Mouse (Mus musculus): ENCODE measurements around the gene Mau2. TPM values are rescaled to one million over a fixed set of nuclear protein-coding genes. Genes with fewer than 3 reads are reported as not detected.

Gene Mau2
- polyA plus RNA-seq (2015; fragmentation: Nextera tagmentation; extraction: Ambion mirVana) = 72.0 and 80.7 TPM in 2 replicates

DNA sequence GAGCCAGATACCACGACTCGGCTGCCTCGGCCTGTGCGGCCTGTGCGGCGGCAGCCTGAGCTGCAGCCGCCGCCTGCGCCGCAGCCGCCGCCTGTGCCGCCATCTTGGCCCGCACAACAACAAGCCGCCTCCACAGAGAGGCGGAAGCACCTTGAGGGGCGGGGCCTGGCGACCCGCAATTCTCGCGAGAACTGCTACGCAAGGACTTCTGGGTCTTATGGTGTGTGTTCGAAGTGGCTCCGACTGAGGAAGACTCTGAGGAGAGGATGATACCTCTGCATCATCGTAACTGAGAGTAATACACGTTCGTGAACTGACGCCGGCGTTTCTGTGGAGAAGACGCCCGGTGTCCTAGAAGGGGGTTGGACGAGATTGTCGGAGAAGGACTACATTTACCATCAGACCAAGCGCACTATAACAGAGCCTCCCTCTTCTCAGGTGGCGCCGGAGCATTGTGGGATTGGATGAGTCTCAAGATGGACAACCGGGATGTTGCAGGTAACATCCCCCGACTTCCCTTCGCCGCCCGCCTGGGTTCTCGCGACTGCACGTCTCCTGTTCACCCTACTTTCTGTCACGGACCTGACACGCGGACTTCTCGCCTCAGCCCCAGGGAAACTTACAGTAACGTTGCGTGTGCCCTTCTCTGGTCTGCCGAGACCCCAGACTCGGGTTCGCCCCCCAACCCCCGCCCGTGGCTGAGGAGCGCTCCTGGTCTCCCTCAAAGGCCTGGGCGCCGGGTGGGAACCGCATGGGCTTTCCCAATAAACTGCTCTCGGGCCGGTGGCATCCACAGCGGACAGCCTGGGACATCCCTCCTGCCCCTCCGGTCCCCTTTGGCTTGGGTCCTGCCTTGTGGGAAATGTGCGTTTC, at the start of gene Mau2, which contains the start of gene Sugp1:
Gene Mau2, minus strand, starts transcription at position 152 of the 873 bp plus-strand sequence.
Gene Sugp1, plus strand, starts transcription at position 231 of the 873 bp plus-strand sequence.
- Histone ChIP-seq H3K4me3 (peak within 1 kb of the TSS; percentile 97), H3K9me3 (no peaks in the 10 kb centered on the region), H3K36me3 (no peaks in the 10 kb centered on the region), H3K27me3 (no peaks in the 10 kb centered on the region), H3K4me1 (replicated peaks) (peaks cover 45% of the 10 kb centered on the region), H3K9ac (peak within 1 kb of the TSS; percentile 99), H3K4me2 (peak within 1 kb of the TSS; percentile 93), H3K27ac (peak within 1 kb of the TSS; percentile 85)
- ATAC-seq (ENCODE audit: low FRiP score) = peak; percentile 98
- under 1% methylated on average over 65 of the region's 65 CpGs for WGBS

DNA sequence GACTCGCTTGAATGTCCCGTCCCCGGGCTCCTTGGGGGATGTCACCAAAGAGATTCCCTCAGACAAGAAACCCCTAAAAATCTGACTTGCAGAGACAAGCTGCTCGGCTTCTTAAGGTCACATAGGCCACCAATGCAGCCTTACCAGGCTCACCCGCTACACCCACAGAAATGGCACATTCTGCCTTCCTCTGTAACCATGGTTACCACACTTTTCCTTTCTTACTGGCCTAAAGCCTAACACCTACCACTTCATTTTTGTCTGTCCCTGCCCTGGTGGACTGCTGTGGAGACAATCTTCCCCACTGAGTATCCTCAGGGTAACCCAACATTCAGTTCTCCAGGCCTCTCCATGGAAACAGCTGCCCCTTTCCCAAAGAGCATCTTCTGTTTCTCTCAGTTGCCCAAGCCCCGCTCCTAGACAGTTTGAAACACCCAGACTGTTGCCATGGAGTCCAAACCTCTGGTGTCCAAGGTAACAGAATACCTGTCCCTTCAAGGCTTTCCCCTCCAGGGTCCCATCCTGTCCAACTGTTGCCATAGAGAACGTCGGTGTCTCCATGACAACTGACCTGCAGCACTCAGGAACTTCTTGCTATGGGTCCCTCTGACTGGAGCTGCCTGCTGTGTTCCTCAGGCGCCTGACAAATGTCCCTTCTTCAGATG, 46.9 kb upstream of the Mau2 start:
- ATAC-seq (ENCODE audit: low FRiP score) = 0 out of 2 replicates have a peak, but pooled peaks have one; percentile 30
- H3K4me2 ChIP-seq = no peak overlapping the region
- H3K9ac ChIP-seq = 0 out of 2 replicates have a peak overlapping the region, but pooled peaks have one; percentile 49

DNA sequence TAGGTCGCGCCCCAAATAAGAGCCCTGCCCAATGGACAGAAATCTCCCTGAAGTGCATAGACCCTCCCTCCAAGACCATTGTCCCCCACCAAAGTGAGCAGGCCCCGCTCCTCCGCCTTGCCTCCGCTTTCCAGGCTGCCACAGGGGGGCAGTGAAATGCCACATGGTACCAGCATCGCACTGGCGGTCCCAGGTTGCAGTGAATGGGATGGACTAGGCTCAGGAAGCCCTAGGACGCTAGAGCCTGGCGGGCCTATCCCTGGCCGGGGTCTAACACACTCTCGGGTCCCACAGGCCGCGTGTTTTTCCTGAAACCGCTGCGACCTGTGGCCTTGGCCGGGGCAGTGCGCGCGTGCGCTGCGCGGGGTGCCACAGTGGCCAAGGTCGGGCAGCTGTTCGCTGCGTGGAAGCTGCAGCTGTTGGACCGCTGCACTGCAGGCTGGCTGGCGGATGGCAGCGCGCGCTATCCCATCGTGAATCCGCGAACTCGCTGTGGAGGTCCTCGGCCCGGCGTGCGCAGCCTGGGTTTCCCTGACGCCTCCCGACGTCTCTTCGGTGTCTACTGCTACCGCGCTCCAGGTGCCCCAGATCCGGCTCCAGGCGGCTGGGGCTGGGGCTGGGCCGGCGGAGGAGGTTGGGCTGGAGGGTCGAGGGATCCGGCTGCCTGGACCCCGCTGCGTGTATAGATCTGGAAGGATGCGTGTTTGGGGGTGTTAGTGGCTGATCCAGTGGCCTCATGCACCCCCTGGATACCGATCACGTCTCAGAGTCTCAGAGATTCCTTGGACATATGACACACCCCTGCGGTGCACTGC, 45.5 kb upstream of the Mau2 start:
- no peaks in the 10 kb centered on the region for H3K9me3 ChIP-seq
- peak overlapping the region; percentile 81 for H3K4me2 ChIP-seq
- peaks cover 74% of the 10 kb centered on the region for H3K27me3 ChIP-seq
- peak overlapping the region; percentile 70 for H3K9ac ChIP-seq
- ATAC-seq (ENCODE audit: low FRiP score) = peak; percentile 71
- no peak overlapping the region for H3K27ac ChIP-seq
- H3K4me1 ChIP-seq (replicated peaks) = peaks cover 62% of the 10 kb centered on the region
- WGBS = 5% methylated on average over 56 of the region's 56 CpGs
- 0 out of 2 replicates have a peak, but pooled peaks cover 3% of the 10 kb centered on the region for H3K36me3 ChIP-seq
- H3K4me3 ChIP-seq = peak overlapping the region; percentile 45

More for the DNA sequence above, 46.9 kb upstream of the Mau2 start:
- Histone ChIP-seq H3K27me3 (peaks cover 60% of the 10 kb centered on the region), H3K9me3 (no peaks in the 10 kb centered on the region), H3K36me3 (peaks cover 14% of the 10 kb centered on the region), H3K27ac (no peak overlapping the region), H3K4me3 (no peak overlapping the region), H3K4me1 (replicated peaks) (peaks cover 48% of the 10 kb centered on the region)
- 38% methylated on average over 9 of the region's 9 CpGs for WGBS

DNA sequence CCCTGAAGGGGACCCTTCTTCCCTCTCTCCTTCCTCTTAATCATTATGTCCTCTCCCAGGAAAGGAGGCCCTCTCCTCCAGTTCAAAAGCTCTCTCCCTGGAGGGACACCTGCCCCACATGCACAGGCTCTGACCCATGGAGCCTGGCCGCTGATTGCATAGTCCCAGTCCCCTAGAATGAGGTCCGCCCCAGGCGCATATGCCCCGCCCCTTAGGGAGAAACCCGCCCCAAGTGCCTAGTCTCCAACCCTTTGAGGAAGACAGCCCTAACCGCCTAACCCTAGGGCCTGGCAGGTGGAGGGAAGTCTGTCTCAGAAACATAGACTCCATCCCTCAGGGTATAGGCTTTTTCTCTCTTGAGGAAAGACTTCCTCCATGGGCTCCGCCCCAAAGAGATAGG, 44.7 kb upstream of the Mau2 start:
- 6% methylated on average over 7 of the region's 7 CpGs for WGBS
- Histone ChIP-seq H3K9me3 (no peaks in the 10 kb centered on the region), H3K4me2 (no peak overlapping the region), H3K4me1 (replicated peaks) (peaks cover 63% of the 10 kb centered on the region), H3K4me3 (no peak overlapping the region), H3K9ac (no peak overlapping the region), H3K27ac (no peak overlapping the region), H3K27me3 (peaks cover 82% of the 10 kb centered on the region), H3K36me3 (no peaks in the 10 kb centered on the region)
- ATAC-seq (ENCODE audit: low FRiP score) = peak; percentile 6; the same call in 1 of the 2 replicates

DNA sequence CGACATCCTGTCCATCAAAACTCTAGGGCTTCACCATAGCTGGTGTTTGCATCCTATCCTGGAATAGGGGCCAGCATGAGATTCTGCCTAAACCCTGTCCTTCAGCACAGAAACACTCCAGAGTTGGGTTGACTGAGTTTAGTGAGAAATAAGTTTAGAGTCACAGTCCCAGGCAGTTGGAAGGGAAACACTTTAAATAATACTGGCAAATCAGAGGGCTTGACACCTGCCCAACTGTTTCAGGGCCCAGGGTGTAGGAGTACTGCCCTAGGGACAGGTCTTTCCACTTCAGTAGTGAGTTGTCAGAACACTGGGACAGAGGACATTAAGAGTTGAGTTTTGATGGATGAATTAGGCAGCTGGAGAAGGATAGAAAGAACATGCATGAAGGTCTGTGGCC, 43.6 kb upstream of the Mau2 start:
- H3K4me3 ChIP-seq = no peak overlapping the region
- no peaks in the 10 kb centered on the region for H3K9me3 ChIP-seq
- WGBS = 54% methylated on average over 1 of the region's 1 CpGs
- H3K27ac ChIP-seq = no peak overlapping the region
- H3K4me2 ChIP-seq = no peak overlapping the region
- H3K9ac ChIP-seq = no peak overlapping the region
- no peak for ATAC-seq (ENCODE audit: low FRiP score)
- no peaks in the 10 kb centered on the region for H3K36me3 ChIP-seq
- H3K27me3 ChIP-seq = peaks cover 93% of the 10 kb centered on the region
- H3K4me1 ChIP-seq (replicated peaks) = peaks cover 63% of the 10 kb centered on the region

DNA sequence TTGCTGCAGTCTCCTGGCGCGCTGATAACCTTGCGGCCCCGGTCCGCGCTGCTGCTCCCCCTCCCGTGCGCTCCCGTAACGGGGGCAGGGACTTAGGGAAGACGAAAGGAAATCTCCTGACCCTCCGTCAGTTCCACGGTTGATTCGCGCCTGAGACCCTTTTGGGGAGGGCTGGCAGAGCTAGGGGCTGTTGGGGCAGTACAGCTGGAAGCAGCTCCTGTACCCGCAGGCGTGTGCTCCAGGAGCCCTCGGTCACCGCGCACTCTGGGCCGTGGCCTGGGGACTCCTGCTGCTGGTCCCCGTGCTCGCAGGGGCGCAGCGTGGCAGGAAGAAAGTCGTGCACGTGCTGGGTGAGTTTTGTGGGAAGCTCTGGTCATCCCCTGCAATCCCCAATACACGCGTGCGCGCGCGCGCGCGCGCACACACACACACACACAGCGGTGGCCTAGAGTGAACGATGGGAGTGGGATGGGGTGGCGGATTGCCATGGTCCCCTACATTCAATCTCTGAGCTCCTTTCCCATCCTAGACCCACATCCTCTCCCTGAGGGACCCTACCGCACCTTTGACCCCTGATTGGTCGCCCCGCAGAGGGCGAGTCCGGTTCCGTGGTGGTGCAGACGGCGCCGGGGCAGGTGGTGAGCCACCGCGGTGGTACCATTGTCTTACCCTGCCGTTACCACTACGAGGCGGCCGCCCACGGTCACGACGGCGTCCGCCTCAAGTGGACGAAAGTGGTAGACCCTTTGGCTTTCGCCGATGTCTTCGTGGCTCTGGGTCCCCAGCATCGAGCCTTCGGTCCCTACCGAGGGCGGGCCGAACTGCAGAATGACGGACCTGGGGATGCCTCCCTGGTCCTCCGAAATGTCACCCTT, 41.9 kb upstream of the Mau2 start:
- H3K27me3 ChIP-seq = peaks cover 85% of the 10 kb centered on the region
- peak overlapping the region; percentile 48 for H3K4me3 ChIP-seq
- 1% methylated on average over 69 of the region's 71 CpGs for WGBS
- H3K36me3 ChIP-seq = peaks cover 9% of the 10 kb centered on the region
- H3K4me2 ChIP-seq = peak overlapping the region; percentile 82
- peak overlapping the region; percentile 70 for H3K9ac ChIP-seq
- H3K9me3 ChIP-seq = no peaks in the 10 kb centered on the region
- ATAC-seq (ENCODE audit: low FRiP score) = 0 out of 2 replicates have a peak, but pooled peaks have one; percentile 6
- peaks cover 50% of the 10 kb centered on the region for H3K4me1 ChIP-seq (replicated peaks)
- H3K27ac ChIP-seq = no peak overlapping the region

DNA sequence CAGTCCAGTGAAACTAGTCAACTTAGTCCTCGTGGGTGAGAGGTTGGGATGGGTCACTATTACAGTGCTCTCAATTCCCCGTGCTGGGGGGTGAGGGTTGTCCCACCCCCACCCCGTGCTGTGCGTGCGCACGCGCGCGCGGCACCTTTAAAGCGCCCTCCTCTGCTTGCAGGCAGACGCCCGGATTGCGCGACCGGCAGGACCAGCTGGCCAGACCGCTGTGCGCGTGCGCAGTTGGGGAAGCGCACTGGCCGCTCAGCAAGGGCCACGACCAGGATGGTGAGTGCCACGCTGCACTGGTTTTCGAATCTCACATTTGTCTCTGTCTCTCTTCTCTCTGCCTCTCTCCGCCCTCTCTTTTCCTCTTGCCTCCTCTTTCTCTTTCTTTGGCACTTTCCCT, 40.8 kb upstream of the Mau2 start, which contains the start of gene Hapln4:
Gene Hapln4, plus strand, starts transcription at position 173 of the 400 bp plus-strand sequence.
- H3K27me3 ChIP-seq = peaks cover 74% of the 10 kb centered on the region
- peak within 1 kb of the TSS; percentile 82 for H3K4me2 ChIP-seq
- H3K4me3 ChIP-seq = peak within 1 kb of the TSS; percentile 48
- peaks cover 41% of the 10 kb centered on the region for H3K4me1 ChIP-seq (replicated peaks)
- no peak for ATAC-seq (ENCODE audit: low FRiP score)
- 2% methylated on average over 26 of the region's 26 CpGs for WGBS
- peak within 1 kb of the TSS; percentile 70 for H3K9ac ChIP-seq
- H3K36me3 ChIP-seq = peaks cover 20% of the 10 kb centered on the region
- H3K9me3 ChIP-seq = no peaks in the 10 kb centered on the region
- no peak within 1 kb of the TSS for H3K27ac ChIP-seq

DNA sequence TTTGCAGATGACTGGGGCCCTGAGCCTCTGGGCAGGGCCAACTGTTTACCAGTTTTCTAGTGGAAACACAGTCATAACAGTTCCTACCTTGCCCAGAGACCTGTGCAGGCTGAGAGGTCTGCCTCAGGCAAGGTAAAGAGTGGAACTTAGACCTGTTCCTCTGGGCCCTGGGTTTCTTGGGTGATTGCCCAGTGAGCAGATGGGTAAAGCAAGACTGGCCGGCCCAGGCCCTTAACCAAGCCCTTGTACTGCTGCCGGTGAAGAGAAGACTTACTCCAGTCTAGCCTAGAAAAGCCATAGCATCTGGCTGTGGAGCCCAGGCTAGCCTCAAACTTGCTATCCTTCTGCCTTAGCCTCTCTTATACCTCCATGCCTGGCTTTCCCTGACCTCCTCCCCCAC, 39.4 kb upstream of the Mau2 start:
- H3K4me1 ChIP-seq (replicated peaks) = peaks cover 28% of the 10 kb centered on the region
- H3K27ac ChIP-seq = no peak overlapping the region
- H3K9me3 ChIP-seq = no peaks in the 10 kb centered on the region
- no peak for ATAC-seq (ENCODE audit: low FRiP score)
- H3K4me3 ChIP-seq = no peak overlapping the region
- peaks cover 31% of the 10 kb centered on the region for H3K36me3 ChIP-seq
- H3K27me3 ChIP-seq = peaks cover 61% of the 10 kb centered on the region
- H3K4me2 ChIP-seq = no peak overlapping the region
- WGBS = 98% methylated on average over 2 of the region's 2 CpGs
- H3K9ac ChIP-seq = no peak overlapping the region

DNA sequence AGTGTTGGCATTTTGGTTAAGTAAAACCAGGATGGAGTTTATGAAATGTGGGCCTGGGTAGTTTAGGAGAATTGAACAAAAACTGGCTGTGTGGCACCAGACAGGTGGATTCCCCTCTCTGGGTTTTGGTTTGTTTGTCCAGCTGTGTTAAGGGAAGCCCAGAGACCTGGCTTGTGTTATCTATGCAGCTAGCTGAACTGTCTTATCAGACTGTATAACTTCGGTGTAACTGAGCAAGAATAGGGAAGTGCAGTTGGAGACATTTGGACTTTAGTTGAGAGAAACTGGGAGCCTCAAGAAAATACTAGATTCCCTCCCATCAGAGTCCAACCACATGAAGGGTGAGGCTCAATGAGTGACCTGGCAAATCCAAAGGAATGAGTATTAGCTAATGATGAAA, 31.1 kb upstream of the Mau2 start:
- H3K4me3 ChIP-seq = no peak overlapping the region
- no peak overlapping the region for H3K4me2 ChIP-seq
- no peak overlapping the region for H3K9ac ChIP-seq
- H3K9me3 ChIP-seq = no peaks in the 10 kb centered on the region
- peaks cover 52% of the 10 kb centered on the region for H3K36me3 ChIP-seq
- H3K27ac ChIP-seq = no peak overlapping the region
- 95% methylated on average over 1 of the region's 1 CpGs for WGBS
- H3K27me3 ChIP-seq = peaks cover 11% of the 10 kb centered on the region; the same call in 1 of the 2 replicates
- H3K4me1 ChIP-seq (replicated peaks) = no peaks in the 10 kb centered on the region
- no peak for ATAC-seq (ENCODE audit: low FRiP score)

DNA sequence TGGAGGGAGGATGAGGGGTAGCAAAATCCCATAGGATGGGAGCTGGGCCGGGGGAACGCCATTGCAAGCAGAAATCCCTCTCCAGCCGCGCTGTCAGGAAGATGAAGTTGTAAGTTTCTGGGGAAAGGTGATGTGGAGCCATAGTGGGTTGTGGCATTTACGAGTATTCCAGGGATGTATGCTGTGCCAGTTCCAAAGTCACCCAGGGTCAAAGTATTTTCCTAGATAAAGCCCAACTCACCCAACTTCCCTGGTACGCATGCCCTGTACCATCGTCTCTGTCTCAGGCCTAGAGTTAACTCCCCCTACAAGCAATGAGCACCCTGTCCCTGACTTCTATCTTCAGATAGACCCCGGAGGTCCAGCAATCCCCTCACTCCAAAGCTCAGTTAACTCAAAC, 30.6 kb upstream of the Mau2 start:
- no peak for ATAC-seq (ENCODE audit: low FRiP score)
- WGBS = 58% methylated on average over 8 of the region's 8 CpGs
- H3K4me1 ChIP-seq (replicated peaks) = no peaks in the 10 kb centered on the region
- no peak overlapping the region for H3K9ac ChIP-seq
- no peak overlapping the region for H3K4me2 ChIP-seq
- no peak overlapping the region for H3K4me3 ChIP-seq
- peaks cover 11% of the 10 kb centered on the region; the same call in 1 of the 2 replicates for H3K27me3 ChIP-seq
- no peak overlapping the region for H3K27ac ChIP-seq
- no peaks in the 10 kb centered on the region for H3K9me3 ChIP-seq
- H3K36me3 ChIP-seq = peaks cover 52% of the 10 kb centered on the region
